8 mouse cellular contexts compared by ENCODE assay signal in genomic region chr9:121445364-121445763, GRCm38 (mm10). TPM values are rescaled to one million over a fixed set of nuclear protein-coding genes. Genes with fewer than 3 reads are reported as not detected.
A peak's percentile ranks its signal among the peaks of the same experiment; 100 is the strongest.
DNase-seq lines count a peak whose midpoint lies in the region; ATAC-seq and TF ChIP-seq lines count a peak whose summit lies in the region.

No protein-coding gene starts in this region.

- H3K27ac ChIP-seq in liver, embryonic 14.5 days, result no peak overlapping the region

- H3K36me3 ChIP-seq in liver, embryonic 14.5 days (replicated peaks; ENCODE audit: control insufficient read depth, insufficient read depth, low read depth), result no peaks in the 10 kb centered on the region; the same call in 1 of the 2 replicates

- peak; percentile 62 to 65 for DNase-seq in cerebellum, adult 18-20 months
- DNase-seq in right cerebral cortex, adult 18-20 months, result peak; percentile 40
- DNase-seq in right cerebral cortex, postnatal 4 days, result no peak
- DNase-seq in cerebellum, postnatal 36 days, result peak; percentile 53 to 65
- DNase-seq in liver, embryonic 14.5 days (ENCODE audit: low read depth in 3 of 3, low spot score in 3 of 3), result peak; percentile 36 to 45 (median 44)
- DNase-seq in thymus, postnatal 14 days, result peak; percentile 42
- DNase-seq in embryo, embryonic 9.5 days (ENCODE audit: extremely low spot score), result no peak

- H3K4me3 ChIP-seq in liver, embryonic 14.5 days (ENCODE audit: insufficient read depth in 1 of 2, low read depth in 2 of 2, low read length in 2 of 2), result no peak overlapping the region

- TF ChIP-seq EP300 in liver, embryonic 14.5 days (IDR thresholded peaks at IDR 0.05; ENCODE audit: low read depth), result no peak

- H3K9ac ChIP-seq in liver, embryonic 14.5 days (replicated peaks), result no peak overlapping the region

- ATAC-seq in cerebellum, adult (ENCODE audit: insufficient number of reproducible peaks, low FRiP score, low TSS enrichment), result no peak
- ATAC-seq in liver, embryonic 14.5 days (ENCODE audit: insufficient read depth), result peak; percentile 70

- WGBS in liver, embryonic 14.5 days (ENCODE audit: insufficient replicate concordance), result 50% methylated on average over 2 of the region's 2 CpGs

- H3K27me3 ChIP-seq in liver, embryonic 14.5 days (ENCODE audit: control insufficient read depth, insufficient read depth, low read length), result no peaks in the 10 kb centered on the region

- TF ChIP-seq CTCF in liver, embryonic 14.5 days (IDR thresholded peaks at IDR 0.05; ENCODE audit: low read depth), result peak; percentile 95

- H3K4me1 ChIP-seq in liver, embryonic 14.5 days (replicated peaks; ENCODE audit: control insufficient read depth in 2 of 2, insufficient read depth in 2 of 2, low read length in 1 of 2), result peaks cover 0 to 3% of the 10 kb centered on the region in 2 experiments; a peak in 3 of 4 replicates

- H3K4me2 ChIP-seq in liver, embryonic 14.5 days (ENCODE audit: low read depth), result no peak overlapping the region

- no peaks in the 10 kb centered on the region for H3K9me3 ChIP-seq in liver, embryonic 14.5 days (ENCODE audit: control insufficient read depth, low read length)

RNA-seq across cellular contexts. Expression of gene Cck, which starts 50.1 kb away (rescaled TPM):
- polyA plus RNA-seq in liver, embryonic 14.5 days (2012; rRNA removed), result 0.12 and 0.25 TPM in 2 replicates
- polyA plus RNA-seq in liver, embryonic 14.5 days (2014; fragmentation: Nextera tagmentation; extraction: Ambion mirVana), result not detected in 2 replicates

Comparison
In these comparisons a context has a peak if more than half of its experiments do, and no peak if none do; other contexts are left out.
1. DNase-seq: peak in cerebellum, adult 18-20 months (2 of 2), right cerebral cortex, adult 18-20 months (single experiment), cerebellum, postnatal 36 days (2 of 2), liver, embryonic 14.5 days (3 of 3) and thymus, postnatal 14 days (single experiment); none in right cerebral cortex, postnatal 4 days (single experiment) and embryo, embryonic 9.5 days (single experiment).